ENCODE assay signal across 9 mouse cellular contexts in genomic region chr15:27325847-27326548, GRCm38 (mm10).
DNase-seq lines count a peak whose midpoint lies in the region; ATAC-seq and TF ChIP-seq lines count a peak whose summit lies in the region.
"Had no signal": no experiment of that assay in that cellular context is flagged by ENCODE, and none has a peak within 500 bp of the region (broad histone marks: within the 10 kb centered on the region; RNA-seq: fewer than 3 reads in every experiment).

No protein-coding gene starts in this region.

- no peaks in the 10 kb centered on the region for H3K9me3 ChIP-seq in heart, embryonic 15.5 days (replicated peaks)
- no peaks in the 10 kb centered on the region for H3K9me3 ChIP-seq in liver, embryonic 13.5 days (replicated peaks)
- H3K9me3 ChIP-seq in neural tube, embryonic 11.5 days (ENCODE audit: control insufficient read depth, low read length), result no peaks in the 10 kb centered on the region
- H3K9me3 ChIP-seq: heart, embryonic 13.5 days had no signal

- 25% methylated on average over 15 of the region's 15 CpGs for WGBS in heart, embryonic 15.5 days
- WGBS in liver, embryonic 13.5 days (ENCODE audit: insufficient replicate concordance), result 25% methylated on average over 15 of the region's 15 CpGs
- 37% methylated on average over 15 of the region's 15 CpGs for WGBS in neural tube, embryonic 11.5 days

- TF ChIP-seq CTCF in brain, embryonic 14.5 days (IDR thresholded peaks at IDR 0.05; ENCODE audit: borderline replicate concordance, extremely low read depth, insufficient read depth, insufficient read length), result peak; percentile 86

- H3K9ac ChIP-seq in heart, embryonic 15.5 days, result no peak overlapping the region
- no peak overlapping the region for H3K9ac ChIP-seq in liver, embryonic 13.5 days
- no peak overlapping the region for H3K9ac ChIP-seq in neural tube, embryonic 11.5 days (ENCODE audit: low read length)
- H3K9ac ChIP-seq: heart, embryonic 13.5 days had no signal

- no peak for TF ChIP-seq POLR2A in brain, embryonic 14.5 days (IDR thresholded peaks at IDR 0.05; ENCODE audit: borderline replicate concordance, extremely low read depth, insufficient read depth, insufficient read length, poor library complexity, severe bottlenecking)

- no peaks in the 10 kb centered on the region for H3K27me3 ChIP-seq in heart, embryonic 15.5 days
- H3K27me3 ChIP-seq in liver, embryonic 13.5 days, result no peaks in the 10 kb centered on the region
- H3K27me3 ChIP-seq in neural tube, embryonic 11.5 days (ENCODE audit: control insufficient read depth, insufficient read depth, low read length), result no peaks in the 10 kb centered on the region
- H3K27me3 ChIP-seq: heart, embryonic 13.5 days had no signal

- H3K4me1 ChIP-seq in heart, embryonic 15.5 days (replicated peaks), result no peaks in the 10 kb centered on the region
- H3K4me1 ChIP-seq in liver, embryonic 13.5 days (replicated peaks), result no peaks in the 10 kb centered on the region
- no peaks in the 10 kb centered on the region for H3K4me1 ChIP-seq in neural tube, embryonic 11.5 days (ENCODE audit: control insufficient read depth, insufficient read depth, low read length)

- H3K4me3 ChIP-seq in heart, embryonic 15.5 days, result no peak overlapping the region
- H3K4me3 ChIP-seq in liver, embryonic 13.5 days (replicated peaks), result no peak overlapping the region
- no peak overlapping the region for H3K4me3 ChIP-seq in neural tube, embryonic 11.5 days (ENCODE audit: low read depth, low read length)
- H3K4me3 ChIP-seq: heart, embryonic 13.5 days had no signal

- no peak overlapping the region for H3K4me2 ChIP-seq in heart, embryonic 15.5 days
- no peak overlapping the region for H3K4me2 ChIP-seq in liver, embryonic 13.5 days
- H3K4me2 ChIP-seq in neural tube, embryonic 11.5 days (ENCODE audit: low read depth), result no peak overlapping the region
- H3K4me2 ChIP-seq: heart, embryonic 13.5 days had no signal

- DNase-seq in CD8-positive naive resting alpha-beta T cell, adult 2 months (ENCODE audit: low read depth in 2 of 2, low spot score in 2 of 2), result peak; percentile 53 to 55
- DNase-seq in brain, embryonic 14.5 days (ENCODE audit: low read depth), result peak; percentile 86
- peak; percentile 74 for DNase-seq in kidney, postnatal 14 days
- peak; percentile 37 for DNase-seq in liver, embryonic 13.5 days
- peak; percentile 66 for DNase-seq in neural tube, embryonic 11.5 days (ENCODE audit: low spot score)
- peak; percentile 60 for DNase-seq in testis, postnatal 10 days (ENCODE audit: low spot score)

- H3K36me3 ChIP-seq in heart, embryonic 15.5 days, result no peaks in the 10 kb centered on the region
- no peaks in the 10 kb centered on the region for H3K36me3 ChIP-seq in liver, embryonic 13.5 days
- H3K36me3 ChIP-seq in neural tube, embryonic 11.5 days (ENCODE audit: control insufficient read depth, insufficient read depth, low read length), result no peaks in the 10 kb centered on the region
- H3K36me3 ChIP-seq: heart, embryonic 13.5 days had no signal

- H3K27ac ChIP-seq in heart, embryonic 15.5 days, result no peak overlapping the region
- no peak overlapping the region for H3K27ac ChIP-seq in liver, embryonic 13.5 days
- no peak overlapping the region for H3K27ac ChIP-seq in neural tube, embryonic 11.5 days (ENCODE audit: low read depth, low read length)
- H3K27ac ChIP-seq: heart, embryonic 13.5 days had no signal

- peak; percentile 68 for ATAC-seq in erythroid progenitor cell, adult 5-6 weeks (replicated peaks; ENCODE audit: low FRiP score, poor library complexity, severe bottlenecking)
- ATAC-seq in heart, embryonic 15.5 days (replicated peaks; ENCODE audit: insufficient number of reproducible peaks, insufficient read depth, low FRiP score, low read depth), result 0 out of 2 replicates have a peak, but pooled peaks have one; percentile 39
- peak; percentile 57; the same call in 1 of the 2 replicates for ATAC-seq in liver, embryonic 13.5 days (ENCODE audit: low read depth)
- peak; percentile 76; the same call in 1 of the 2 replicates for ATAC-seq in neural tube, embryonic 11.5 days (ENCODE audit: insufficient read depth, low FRiP score, low TSS enrichment)
